Mouse (Mus musculus) forebrain, embryonic 14.5 days (tissue): ENCODE results near the gene Runx1. TPM values are rescaled to one million over a fixed set of nuclear protein-coding genes. Genes with fewer than 3 reads are reported as not detected.

Experiments used
- ATAC-seq: fragments of 200-750 bp; cut with Nextera tagmentation; 2 replicates; pipeline ENCODE4 v1.8.0; 2017; ENCODE audit warnings: mild to moderate bottlenecking, moderate library complexity
- DNase-seq: peaks from one replicate; pipeline ENCODE4 v3.0.0-alpha.2; 2015; ENCODE audit warnings: low spot score
- H3K27ac ChIP-seq: fragments of 300-500 bp; sonication (generic); 2 replicates; pipeline ENCODE4 v1.5.1; 2014; ENCODE audit warnings: low read depth, mild to moderate bottlenecking, control low read depth, low read length, moderate library complexity
- H3K27me3 ChIP-seq: fragments of 300-500 bp; sonication (generic); replicated peaks from 2 replicates; pipeline ENCODE4 v1.6.1; 2014; ENCODE audit warnings: low read length, control low read depth, mixed read lengths; ENCODE audit not compliant: control insufficient read depth, insufficient read depth
- H3K36me3 ChIP-seq: fragments of 300-500 bp; sonication (generic); 2 replicates; pipeline ENCODE4 v1.6.1; 2014; ENCODE audit warnings: low read length, control low read depth; ENCODE audit not compliant: control insufficient read depth, insufficient read depth
- H3K4me1 ChIP-seq: fragments of 300-500 bp; sonication (generic); 2 replicates; pipeline ENCODE4 v1.6.1; 2014; ENCODE audit warnings: antibody characterized with exemption, low read length, control low read depth; ENCODE audit not compliant: control insufficient read depth, insufficient read depth
- H3K4me2 ChIP-seq: fragments of 300-500 bp; sonication (generic); 2 replicates; pipeline ENCODE4 v1.6.1; 2014; ENCODE audit warnings: mild to moderate bottlenecking, control low read depth, low read length
- H3K4me3 ChIP-seq: fragments of 300-500 bp; sonication (generic); 2 replicates; pipeline ENCODE4 v1.5.1; 2014; ENCODE audit warnings: low read depth, low read length, control low read depth
- H3K9ac ChIP-seq: fragments of 300-500 bp; sonication (generic); 2 replicates; pipeline ENCODE4 v1.6.1; 2014; ENCODE audit warnings: mild to moderate bottlenecking, low read length, control low read depth, moderate library complexity
- H3K9me3 ChIP-seq: fragments of 300-500 bp; sonication (generic); replicated peaks from 2 replicates; pipeline ENCODE4 v1.6.1; 2016; ENCODE audit warnings: low read length, control low read depth, mixed read lengths; ENCODE audit not compliant: control insufficient read depth
- WGBS: fragments of 180-500 bp; shearing (Covaris S2); extraction: QIAGEN DNeasy Blood & Tissue Kit; methylation state at CpG from one replicate; pipeline ENCODE4 v1.1.7; 2014; 5-methylcytosine and 5-hydroxymethylcytosine counted together
- polyA plus RNA-seq: library from polyadenylated mRNA; unstranded; fragments of >200 nt; fragmentation: Nextera tagmentation; extraction: Ambion mirVana; gene quantifications from 2 replicates; pipeline ENCODE4 v1.2.1, GENCODE M21; 2014

Gene Runx1
- polyA plus RNA-seq, 1 experiment from 2014 or later, result 0.39 TPM

DNA sequence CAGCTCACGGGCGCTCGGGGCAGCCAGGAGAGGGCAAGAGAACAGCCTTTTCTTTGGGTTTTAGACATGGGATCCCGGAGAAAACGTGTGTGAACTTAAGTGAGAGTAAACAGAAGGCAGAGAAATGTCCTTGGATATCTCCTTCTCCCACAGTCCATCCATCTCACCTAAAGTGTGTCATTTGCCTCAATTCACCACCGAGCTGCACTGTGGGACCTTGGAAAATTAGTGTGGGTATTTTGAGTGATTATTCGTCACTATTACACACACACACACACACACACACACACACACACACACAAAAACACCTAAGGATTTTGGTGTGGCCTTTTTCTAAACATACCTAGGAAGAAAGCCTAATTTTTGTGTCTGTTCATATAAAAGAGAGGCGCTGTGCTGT is 183.7 kb downstream of the Runx1 start:
- Histone ChIP-seq H3K9me3 (no peaks in the 10 kb centered on the region), H3K36me3 (no peaks in the 10 kb centered on the region), H3K9ac (no peak overlapping the region), H3K4me2 (no peak overlapping the region), H3K4me3 (no peak overlapping the region), H3K27me3 (no peaks in the 10 kb centered on the region), H3K4me1 (no peaks in the 10 kb centered on the region; the same call in 1 of the 2 replicates), H3K27ac (no peak overlapping the region)
- WGBS, result 88% methylated on average over 8 of the region's 8 CpGs
- ATAC-seq (no peak), DNase-seq (no peak)

- Histone ChIP-seq H3K27me3 (no peaks in the 10 kb centered on the region), H3K27ac (no peak overlapping the region), H3K36me3 (no peaks in the 10 kb centered on the region), H3K9me3 (no peaks in the 10 kb centered on the region), H3K4me2 (no peak overlapping the region), H3K4me1 (no peaks in the 10 kb centered on the region; the same call in 1 of the 2 replicates), H3K9ac (no peak overlapping the region), H3K4me3 (no peak overlapping the region)
- DNase-seq (no peak), ATAC-seq (no peak)
- 78% methylated on average over 6 of the region's 6 CpGs for WGBS
Observed at GRCm38 (mm10) chr16:92641053-92641452, 184.9 kb downstream of the Runx1 start.

- 81% methylated on average over 8 of the region's 8 CpGs for WGBS
- DNase-seq (no peak), ATAC-seq (no peak)
Observed at GRCm38 (mm10) chr16:92639093-92639492, 186.9 kb downstream of the Runx1 start.

DNA sequence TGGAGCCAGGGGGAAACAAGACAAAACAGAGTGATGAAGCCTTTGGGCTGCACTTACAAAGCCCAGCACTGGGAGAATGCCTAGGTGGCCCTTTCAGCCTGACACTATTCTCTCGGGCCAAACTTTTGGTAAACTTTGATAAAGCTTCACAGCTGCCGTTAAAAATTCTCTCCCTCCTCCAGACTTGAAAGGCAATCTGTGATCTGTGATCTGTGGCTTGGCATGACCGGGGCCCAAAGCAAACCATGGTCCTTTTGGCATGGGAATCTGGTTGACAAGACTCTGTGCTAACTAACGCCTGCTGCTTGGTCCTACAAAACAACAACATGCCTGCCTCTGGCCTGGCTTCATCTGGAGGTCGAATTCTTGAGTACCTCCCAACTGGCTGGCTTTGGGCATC is 188.9 kb downstream of the Runx1 start:
- H3K27me3 ChIP-seq, result no peaks in the 10 kb centered on the region
- no peak overlapping the region for H3K4me2 ChIP-seq
- DNase-seq (no peak), ATAC-seq (no peak)
- H3K4me3 ChIP-seq, result no peak overlapping the region
- no peaks in the 10 kb centered on the region for H3K36me3 ChIP-seq
- no peaks in the 10 kb centered on the region for H3K4me1 ChIP-seq
- H3K27ac ChIP-seq, result no peak overlapping the region
- H3K9ac ChIP-seq, result no peak overlapping the region
- no peaks in the 10 kb centered on the region for H3K9me3 ChIP-seq
- WGBS, result 66% methylated on average over 5 of the region's 5 CpGs

More at GRCm38 (mm10) chr16:92639093-92639492, 186.9 kb downstream of the Runx1 start:
- no peaks in the 10 kb centered on the region for H3K4me1 ChIP-seq
- no peaks in the 10 kb centered on the region for H3K9me3 ChIP-seq
- no peak overlapping the region for H3K9ac ChIP-seq
- H3K4me2 ChIP-seq, result no peak overlapping the region
- no peak overlapping the region for H3K4me3 ChIP-seq
- no peaks in the 10 kb centered on the region for H3K27me3 ChIP-seq
- no peak overlapping the region for H3K27ac ChIP-seq
- no peaks in the 10 kb centered on the region for H3K36me3 ChIP-seq

DNA sequence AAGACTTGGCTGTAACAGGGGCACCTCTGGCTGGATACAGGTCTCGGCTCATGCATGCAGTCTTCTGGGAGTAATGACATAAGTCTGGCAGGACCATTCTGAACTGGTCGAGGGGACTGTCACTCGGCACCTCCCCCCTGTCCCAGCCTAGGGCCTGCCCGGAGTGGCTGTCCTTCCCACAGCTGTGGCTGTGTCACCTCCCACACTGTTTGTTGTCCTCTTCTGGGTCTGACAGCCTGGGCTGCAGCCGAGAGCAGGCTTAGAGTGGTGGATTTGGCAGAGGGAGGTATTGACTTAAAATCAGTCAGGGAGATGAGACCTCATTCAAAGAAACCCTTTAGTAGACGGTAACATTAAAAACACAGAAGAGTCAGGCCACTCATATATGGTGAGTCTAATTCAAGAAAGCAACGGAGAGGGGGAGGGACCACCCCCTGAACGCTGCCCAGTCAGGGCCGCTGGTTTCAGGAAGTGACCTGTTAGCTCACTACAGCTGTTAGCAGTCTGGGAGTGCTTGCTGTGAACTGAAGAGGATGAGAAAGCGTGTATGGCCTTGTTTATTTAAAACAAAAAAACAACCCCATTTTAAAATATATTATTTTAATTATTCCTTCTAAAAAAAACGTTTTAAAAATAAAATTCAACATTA is 193.7 kb downstream of the Runx1 start:
- ATAC-seq, result no peak
- Histone ChIP-seq H3K4me2 (no peak overlapping the region), H3K36me3 (no peaks in the 10 kb centered on the region), H3K9me3 (no peaks in the 10 kb centered on the region), H3K27me3 (no peaks in the 10 kb centered on the region), H3K4me1 (peaks cover 7% of the 10 kb centered on the region; the same call in 1 of the 2 replicates), H3K9ac (no peak overlapping the region), H3K4me3 (no peak overlapping the region), H3K27ac (no peak overlapping the region)
- 23% methylated on average over 11 of the region's 11 CpGs for WGBS
- no peak for DNase-seq

GRCm38 (mm10) chr16:92631637-92632036 is 194.3 kb downstream of the Runx1 start:
- DNase-seq (no peak), ATAC-seq (no peak)
- 20% methylated on average over 6 of the region's 6 CpGs for WGBS
- Histone ChIP-seq H3K9ac (no peak overlapping the region), H3K4me1 (peaks cover 12% of the 10 kb centered on the region; the same call in 1 of the 2 replicates), H3K9me3 (no peaks in the 10 kb centered on the region), H3K4me3 (no peak overlapping the region), H3K27ac (no peak overlapping the region), H3K36me3 (no peaks in the 10 kb centered on the region), H3K4me2 (no peak overlapping the region), H3K27me3 (no peaks in the 10 kb centered on the region)

- no peaks in the 10 kb centered on the region for H3K36me3 ChIP-seq
- H3K27ac ChIP-seq, result no peak overlapping the region
- DNase-seq (no peak), ATAC-seq (no peak)
- H3K9me3 ChIP-seq, result no peaks in the 10 kb centered on the region
- H3K4me3 ChIP-seq, result no peak overlapping the region
- WGBS, result 66% methylated on average over 5 of the region's 5 CpGs
- no peaks in the 10 kb centered on the region for H3K27me3 ChIP-seq
- H3K9ac ChIP-seq, result no peak overlapping the region
- peaks cover 12% of the 10 kb centered on the region; the same call in 1 of the 2 replicates for H3K4me1 ChIP-seq
- no peak overlapping the region for H3K4me2 ChIP-seq
Observed at GRCm38 (mm10) chr16:92630950-92631349, 195.0 kb downstream of the Runx1 start.

GRCm38 (mm10) chr16:92629829-92630228 is 196.1 kb downstream of the Runx1 start:
- Histone ChIP-seq H3K9ac (no peak overlapping the region), H3K4me3 (no peak overlapping the region), H3K36me3 (no peaks in the 10 kb centered on the region), H3K9me3 (no peaks in the 10 kb centered on the region), H3K4me1 (peaks cover 12% of the 10 kb centered on the region; the same call in 1 of the 2 replicates), H3K27me3 (no peaks in the 10 kb centered on the region), H3K4me2 (no peak overlapping the region), H3K27ac (no peak overlapping the region)
- DNase-seq, result no peak
- 97% methylated on average over 7 of the region's 7 CpGs for WGBS
- no peak for ATAC-seq

DNA sequence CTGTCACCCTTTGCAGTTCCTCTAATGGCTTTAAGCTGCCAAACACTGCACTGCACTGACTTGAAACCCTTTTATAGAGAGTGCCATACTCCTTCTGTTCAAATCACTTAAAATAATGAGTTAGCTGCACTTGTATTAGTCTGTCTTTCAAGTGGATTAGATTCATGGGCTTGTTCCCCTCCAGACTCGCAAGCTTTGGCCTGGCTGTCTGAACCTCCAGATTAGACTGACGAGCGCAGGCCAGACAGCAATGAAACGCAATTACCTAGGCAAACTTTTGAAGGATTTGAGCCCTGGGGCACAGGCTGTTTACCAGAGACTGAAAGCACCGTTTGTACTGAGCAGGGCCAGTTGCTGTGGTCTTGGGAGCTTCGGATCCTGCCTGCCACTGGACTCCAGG is 198.7 kb downstream of the Runx1 start:
- WGBS, result 5% methylated on average over 6 of the region's 6 CpGs
- Histone ChIP-seq H3K27me3 (no peaks in the 10 kb centered on the region), H3K4me2 (peak overlapping the region; percentile 12; the same call in 1 of the 2 replicates), H3K4me3 (no peak overlapping the region), H3K9ac (no peak overlapping the region), H3K27ac (peak overlapping the region; percentile 27; the same call in 1 of the 2 replicates), H3K4me1 (peaks cover 12% of the 10 kb centered on the region; the same call in 1 of the 2 replicates), H3K36me3 (no peaks in the 10 kb centered on the region), H3K9me3 (no peaks in the 10 kb centered on the region)
- DNase-seq (peak; percentile 72), ATAC-seq (peak; percentile 63)
